Comparison of ENCODE assay signal across 8 mouse cellular contexts in the genomic region with DNA sequence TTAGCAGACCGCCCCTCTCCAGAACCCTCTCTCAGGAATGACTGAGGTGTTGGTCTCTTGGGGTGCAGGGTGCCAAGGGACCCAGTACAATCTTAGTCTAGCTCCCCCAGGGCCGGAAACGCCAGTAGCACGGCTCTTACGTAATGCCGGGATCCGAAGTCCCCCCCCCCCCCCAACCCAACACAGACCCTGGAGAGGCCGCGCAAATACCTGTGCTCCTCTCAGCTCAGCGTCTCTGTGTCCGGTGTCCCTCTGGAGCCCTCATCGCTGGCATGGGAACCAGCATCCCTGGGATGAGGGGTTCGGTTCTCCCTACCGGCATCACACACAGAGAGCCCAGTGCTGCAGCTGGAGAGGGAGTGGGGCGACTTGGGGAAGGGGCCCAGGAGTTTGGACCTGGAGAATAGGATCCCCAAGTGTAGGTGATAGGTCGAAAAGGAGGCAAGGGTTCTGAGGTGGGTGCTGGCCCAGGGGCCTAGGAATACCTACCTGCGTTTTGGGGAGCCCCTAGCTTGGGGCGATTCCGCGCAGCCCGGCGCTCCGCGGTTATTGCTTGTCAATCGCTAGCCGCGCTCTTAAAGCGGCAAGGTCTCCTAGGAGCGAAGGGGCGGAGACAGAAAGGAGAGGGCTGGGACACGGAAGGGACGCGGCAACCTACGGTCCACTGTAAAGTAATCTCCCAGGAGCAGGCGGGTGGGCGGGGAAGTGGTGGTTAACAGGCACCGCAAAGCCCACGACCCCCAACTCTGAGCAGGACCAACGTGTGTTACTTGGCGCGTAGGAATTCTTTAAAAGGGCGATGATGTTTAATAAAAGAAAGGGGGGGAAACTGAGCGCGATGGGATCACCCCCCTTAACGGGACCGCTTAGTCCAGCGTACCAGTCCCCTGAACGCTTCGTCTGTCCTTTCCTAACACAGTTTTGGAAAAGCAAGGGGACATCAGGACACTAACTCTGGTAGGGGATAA. TPM values are rescaled to one million over a fixed set of nuclear protein-coding genes. Genes with fewer than 3 reads are reported as not detected.
A peak's percentile ranks its signal among the peaks of the same experiment; 100 is the strongest.
DNase-seq lines count a peak whose midpoint lies in the region; ATAC-seq and TF ChIP-seq lines count a peak whose summit lies in the region.

A gene (minus strand): TSS at position 585 of the 968 bp plus-strand sequence.

- H3K9ac ChIP-seq in ES-E14 (ENCODE audit: insufficient read depth, low read depth, low read length, poor library complexity, severe bottlenecking) = peak within 1 kb of the TSS; percentile 58
- peak within 1 kb of the TSS; percentile 78 for H3K9ac ChIP-seq in heart, embryonic 12.5 days
- peak within 1 kb of the TSS; percentile 75 for H3K9ac ChIP-seq in kidney, embryonic 16.5 days (replicated peaks; ENCODE audit: low read length)
- peak within 1 kb of the TSS; percentile 93 for H3K9ac ChIP-seq in liver, embryonic 13.5 days
- peak within 1 kb of the TSS; percentile 63 for H3K9ac ChIP-seq in stomach, postnatal 0 days (ENCODE audit: low read length)

- peak within 1 kb of the TSS; percentile 80 to 92 for H3K4me3 ChIP-seq in ES-E14 (ENCODE audit: insufficient read depth in 1 of 2, low read depth in 1 of 2, low read length in 2 of 2, poor library complexity in 1 of 2, severe bottlenecking in 1 of 2)
- peak within 1 kb of the TSS; percentile 77 for H3K4me3 ChIP-seq in brown adipose tissue, adult 24 weeks (ENCODE audit: insufficient read depth, low read depth, low read length)
- peak within 1 kb of the TSS; percentile 90 for H3K4me3 ChIP-seq in erythroblast, embryonic 14.5 days (replicated peaks)
- peak within 1 kb of the TSS; percentile 62 for H3K4me3 ChIP-seq in heart, embryonic 12.5 days
- peak within 1 kb of the TSS; percentile 80 for H3K4me3 ChIP-seq in kidney, embryonic 16.5 days (ENCODE audit: low read length)
- H3K4me3 ChIP-seq in liver, embryonic 13.5 days (replicated peaks) = peak within 1 kb of the TSS; percentile 79
- peak within 1 kb of the TSS; percentile 61 for H3K4me3 ChIP-seq in stomach, postnatal 0 days (ENCODE audit: low read depth, low read length)

- H3K4me1 ChIP-seq in ES-E14 (ENCODE audit: control insufficient read depth in 2 of 2, insufficient read depth in 2 of 2, low read length in 2 of 2, poor library complexity in 1 of 2) = no peaks in the 10 kb centered on the region; a peak in 1 of 4 replicates
- H3K4me1 ChIP-seq in brown adipose tissue, adult 24 weeks (ENCODE audit: control insufficient read depth, insufficient read depth, insufficient read length, low read length) = no peaks in the 10 kb centered on the region
- H3K4me1 ChIP-seq in erythroblast, embryonic 14.5 days (ENCODE audit: control insufficient read depth) = peaks cover 81% of the 10 kb centered on the region
- peaks cover 21% of the 10 kb centered on the region for H3K4me1 ChIP-seq in heart, embryonic 12.5 days (replicated peaks)
- peaks cover 44% of the 10 kb centered on the region for H3K4me1 ChIP-seq in kidney, embryonic 16.5 days (ENCODE audit: insufficient read depth, low read length)
- H3K4me1 ChIP-seq in liver, embryonic 13.5 days (replicated peaks) = peaks cover 56% of the 10 kb centered on the region
- no peaks in the 10 kb centered on the region for H3K4me1 ChIP-seq in stomach, postnatal 0 days (replicated peaks; ENCODE audit: control insufficient read depth, insufficient read depth)

- H3K27me3 ChIP-seq in erythroblast, embryonic 14.5 days (ENCODE audit: control insufficient read depth) = no peaks in the 10 kb centered on the region
- no peaks in the 10 kb centered on the region for H3K27me3 ChIP-seq in heart, embryonic 12.5 days (replicated peaks)
- H3K27me3 ChIP-seq in kidney, embryonic 16.5 days (ENCODE audit: insufficient read depth, low read length) = no peaks in the 10 kb centered on the region
- H3K27me3 ChIP-seq in liver, embryonic 13.5 days = no peaks in the 10 kb centered on the region
- H3K27me3 ChIP-seq in stomach, postnatal 0 days (ENCODE audit: control insufficient read depth, insufficient read depth, low read length) = no peaks in the 10 kb centered on the region

- peak; percentile 81 for ATAC-seq in heart, embryonic 12.5 days (ENCODE audit: insufficient number of reproducible peaks, low FRiP score)
- ATAC-seq in kidney, embryonic 16.5 days (ENCODE audit: low FRiP score, low TSS enrichment) = peak; percentile 60
- ATAC-seq in liver, embryonic 13.5 days (ENCODE audit: low read depth) = peak; percentile 82
- peak; percentile 62 for ATAC-seq in stomach, postnatal 0 days (ENCODE audit: low FRiP score, low TSS enrichment)

- no peaks in the 10 kb centered on the region for H3K36me3 ChIP-seq in ES-E14 (ENCODE audit: control insufficient read depth, insufficient read depth, low read length, poor library complexity, severe bottlenecking)
- H3K36me3 ChIP-seq in erythroblast, embryonic 14.5 days (ENCODE audit: control insufficient read depth) = peaks cover 32% of the 10 kb centered on the region
- peaks cover 10% of the 10 kb centered on the region; the same call in 1 of the 2 replicates for H3K36me3 ChIP-seq in heart, embryonic 12.5 days
- 0 out of 2 replicates have a peak, but pooled peaks cover 3% of the 10 kb centered on the region for H3K36me3 ChIP-seq in kidney, embryonic 16.5 days (ENCODE audit: insufficient read depth, low read length)
- peaks cover 20% of the 10 kb centered on the region for H3K36me3 ChIP-seq in liver, embryonic 13.5 days
- no peaks in the 10 kb centered on the region for H3K36me3 ChIP-seq in stomach, postnatal 0 days (ENCODE audit: control insufficient read depth, insufficient read depth, low read length)

- 0% methylated on average over 47 of the region's 49 CpGs for WGBS in heart, embryonic 12.5 days
- WGBS in kidney, embryonic 16.5 days = under 1% methylated on average over 49 of the region's 49 CpGs
- WGBS in liver, embryonic 13.5 days (ENCODE audit: insufficient replicate concordance) = under 1% methylated on average over 49 of the region's 49 CpGs
- WGBS in stomach, postnatal 0 days = under 1% methylated on average over 48 of the region's 49 CpGs

- H3K27ac ChIP-seq in ES-E14 (ENCODE audit: insufficient read depth, low read depth, low read length, poor library complexity, severe bottlenecking) = no peak within 1 kb of the TSS
- H3K27ac ChIP-seq in brown adipose tissue, adult 24 weeks (replicated peaks; ENCODE audit: low read depth, low read length) = peak within 1 kb of the TSS; percentile 66
- peak within 1 kb of the TSS; percentile 83 for H3K27ac ChIP-seq in heart, embryonic 12.5 days (ENCODE audit: poor library complexity, severe bottlenecking)
- peak within 1 kb of the TSS; percentile 77 for H3K27ac ChIP-seq in kidney, embryonic 16.5 days (ENCODE audit: low read length)
- H3K27ac ChIP-seq in liver, embryonic 13.5 days = peak within 1 kb of the TSS; percentile 96
- peak within 1 kb of the TSS; percentile 75 for H3K27ac ChIP-seq in stomach, postnatal 0 days (replicated peaks)

- no peak for TF ChIP-seq EP300 in stomach, postnatal 0 days (optimal IDR thresholded peaks at IDR 0.05)

- peak within 1 kb of the TSS; percentile 91 for H3K4me2 ChIP-seq in heart, embryonic 12.5 days
- H3K4me2 ChIP-seq in kidney, embryonic 16.5 days (replicated peaks; ENCODE audit: low read depth, low read length) = peak within 1 kb of the TSS; percentile 95
- peak within 1 kb of the TSS; percentile 95 for H3K4me2 ChIP-seq in liver, embryonic 13.5 days
- peak within 1 kb of the TSS; percentile 96 for H3K4me2 ChIP-seq in stomach, postnatal 0 days (replicated peaks; ENCODE audit: low read depth)

- DNase-seq in ES-E14 (ENCODE audit: low read depth, low spot score) = peak; percentile 54
- DNase-seq in liver, embryonic 13.5 days = peak; percentile 88
- DNase-seq in neural tube, embryonic 10.5 days (ENCODE audit: extremely low spot score, low spot score) = peak; percentile 85
- peak; percentile 82 for DNase-seq in stomach, postnatal 0 days (ENCODE audit: low spot score)

- H3K9me3 ChIP-seq in ES-E14 (ENCODE audit: control insufficient read depth, insufficient read depth, low read depth, low read length) = no peaks in the 10 kb centered on the region
- H3K9me3 ChIP-seq in erythroblast, embryonic 14.5 days (ENCODE audit: control insufficient read depth, low read length) = peaks cover 4% of the 10 kb centered on the region; the same call in 1 of the 2 replicates
- H3K9me3 ChIP-seq in heart, embryonic 12.5 days (replicated peaks) = no peaks in the 10 kb centered on the region
- H3K9me3 ChIP-seq in kidney, embryonic 16.5 days (ENCODE audit: low read length) = no peaks in the 10 kb centered on the region
- peaks cover 5% of the 10 kb centered on the region; the same call in 1 of the 2 replicates for H3K9me3 ChIP-seq in liver, embryonic 13.5 days (replicated peaks)
- no peaks in the 10 kb centered on the region for H3K9me3 ChIP-seq in stomach, postnatal 0 days (ENCODE audit: control insufficient read depth, low read length)

- TF ChIP-seq CTCF in stomach, postnatal 0 days (IDR thresholded peaks at IDR 0.05; ENCODE audit: low read depth) = no peak

- in situ Hi-C loops in ES-E14 (cut with MboI; ENCODE audit: low sequenced_read_pairs in 2 of 2, unreplicated experiment in 2 of 2) = no loop called here

TF ChIP-seq in ES-E14, 5 proteins besides CTCF, POLR2A, EP300 and RAD21:
- no peak for TF ChIP-seq MAFK (IDR thresholded peaks at IDR 0.05; ENCODE audit: insufficient read depth, low read depth, low read length)
- TF ChIP-seq ZC3H11A (IDR thresholded peaks at IDR 0.05; ENCODE audit: borderline replicate concordance, low read depth, low read length) = no peak
- TF ChIP-seq HCFC1 (IDR thresholded peaks at IDR 0.05; ENCODE audit: borderline replicate concordance, insufficient read depth, low read length) = no peak
- no peak for TF ChIP-seq ZNF384 (IDR thresholded peaks at IDR 0.05; ENCODE audit: low read depth, low read length)
- TF ChIP-seq CHD2 (IDR thresholded peaks at IDR 0.05; ENCODE audit: low read depth, low read length) = no peak

RNA-seq across cellular contexts. Expression of the gene that starts here (rescaled TPM):
- total RNA-seq in ES-E14 (2012; rRNA removed) = 0.94 and 1.2 TPM in 2 replicates
- 3.7 and 7.0 TPM in 2 replicates for polyA plus RNA-seq in brown adipose tissue, adult 24 weeks (2012; ENCODE audit: insufficient read depth, insufficient read length, missing spikeins)
- polyA plus RNA-seq in erythroblast, embryonic 14.5 days (2012) = 21.2 and 24.5 TPM in 2 replicates
- 15.4 and 17.8 TPM in 2 replicates for polyA plus RNA-seq in heart, embryonic 12.5 days (2016; fragmentation: Nextera tagmentation; extraction: Ambion mirVana)
- 14.4 and 16.4 TPM in 2 replicates for polyA plus RNA-seq in kidney, embryonic 16.5 days (2015; fragmentation: Nextera tagmentation; extraction: Ambion mirVana)
- polyA plus RNA-seq in liver, embryonic 13.5 days (2015; fragmentation: Nextera tagmentation; extraction: Ambion mirVana) = 10.2 and 13.3 TPM in 2 replicates
- polyA plus RNA-seq in stomach, postnatal 0 days (2015; fragmentation: Nextera tagmentation; extraction: Ambion mirVana) = 2.8 and 3.4 TPM in 2 replicates
